Mouse (Mus musculus): ENCODE data around the gene Polr3c. TPM values are rescaled to one million over a fixed set of nuclear protein-coding genes. Genes with fewer than 3 reads are reported as not detected.

Polr3c gene
- total and polyA plus RNA-seq, 2 experiments from 2014 or later, result 15.6 to 28.4 TPM

GRCm38 (mm10) chr3:96680269-96680956, 47.0 kb downstream of the Polr3c start:
- no peak overlapping the region for H3K9ac ChIP-seq
- peaks cover 7% of the 10 kb centered on the region; the same call in 1 of the 2 replicates for H3K4me1 ChIP-seq (ENCODE audit: insufficient read depth)
- no peak for TF ChIP-seq CTCF (IDR thresholded peaks at IDR 0.05; ENCODE audit: low read depth)
- no peaks in the 10 kb centered on the region; the same call in 1 of the 2 replicates for H3K27me3 ChIP-seq (ENCODE audit: insufficient read depth, low read length)
- H3K36me3 ChIP-seq (ENCODE audit: insufficient read depth), result no peaks in the 10 kb centered on the region
- no peaks in the 10 kb centered on the region for H3K9me3 ChIP-seq (ENCODE audit: low read length)
- no peak overlapping the region for H3K27ac ChIP-seq (ENCODE audit: low read depth, low read length)
- ATAC-seq (peak; percentile 85), DNase-seq (peak; percentile 50)
- H3K4me2 ChIP-seq (ENCODE audit: low read depth), result no peak overlapping the region
- WGBS, result 15% methylated on average over 12 of the region's 12 CpGs
- no peak overlapping the region for H3K4me3 ChIP-seq (ENCODE audit: low read depth, low read length)

- no peak for TF ChIP-seq CTCF (IDR thresholded peaks at IDR 0.05; ENCODE audit: low read depth)
- Histone ChIP-seq H3K36me3 (ENCODE audit: insufficient read depth) (no peaks in the 10 kb centered on the region), H3K4me2 (ENCODE audit: low read depth) (no peak overlapping the region), H3K9ac (no peak overlapping the region), H3K27ac (ENCODE audit: low read depth, low read length) (no peak overlapping the region), H3K27me3 (ENCODE audit: insufficient read depth, low read length) (no peaks in the 10 kb centered on the region; the same call in 1 of the 2 replicates), H3K4me3 (ENCODE audit: low read depth, low read length) (no peak overlapping the region), H3K9me3 (ENCODE audit: low read length) (no peaks in the 10 kb centered on the region), H3K4me1 (ENCODE audit: insufficient read depth) (peaks cover 7% of the 10 kb centered on the region; the same call in 1 of the 2 replicates)
- WGBS, result 24% methylated on average over 5 of the region's 5 CpGs
- ATAC-seq, result no peak
- DNase-seq, result no peak
Measured at GRCm38 (mm10) chr3:96679159-96679674, 48.2 kb downstream of the Polr3c start.

- DNase-seq (no peak), ATAC-seq (no peak)
- Histone ChIP-seq H3K9ac (no peak overlapping the region), H3K9me3 (ENCODE audit: low read length) (no peaks in the 10 kb centered on the region), H3K4me2 (ENCODE audit: low read depth) (no peak overlapping the region), H3K27me3 (ENCODE audit: insufficient read depth, low read length) (no peaks in the 10 kb centered on the region), H3K4me3 (ENCODE audit: low read depth, low read length) (no peak overlapping the region), H3K27ac (ENCODE audit: low read depth, low read length) (no peak overlapping the region), H3K36me3 (ENCODE audit: insufficient read depth) (no peaks in the 10 kb centered on the region), H3K4me1 (ENCODE audit: insufficient read depth) (peaks cover 7% of the 10 kb centered on the region; the same call in 1 of the 2 replicates)
- WGBS, result 63% methylated on average over 7 of the region's 7 CpGs
- TF ChIP-seq CTCF (IDR thresholded peaks at IDR 0.05; ENCODE audit: low read depth), result no peak
Measured at GRCm38 (mm10) chr3:96678456-96678855, 49.0 kb downstream of the Polr3c start.

- H3K9ac ChIP-seq, result no peak overlapping the region
- DNase-seq, result no peak
- no peak for TF ChIP-seq CTCF (IDR thresholded peaks at IDR 0.05; ENCODE audit: low read depth)
- no peak for ATAC-seq
- peaks cover 7% of the 10 kb centered on the region; the same call in 1 of the 2 replicates for H3K4me1 ChIP-seq (ENCODE audit: insufficient read depth)
- H3K36me3 ChIP-seq (ENCODE audit: insufficient read depth), result no peaks in the 10 kb centered on the region
- H3K9me3 ChIP-seq (ENCODE audit: low read length), result no peaks in the 10 kb centered on the region
- no peak overlapping the region for H3K4me3 ChIP-seq (ENCODE audit: low read depth, low read length)
- H3K27me3 ChIP-seq (ENCODE audit: insufficient read depth, low read length), result no peaks in the 10 kb centered on the region
- no peak overlapping the region for H3K4me2 ChIP-seq (ENCODE audit: low read depth)
- H3K27ac ChIP-seq (ENCODE audit: low read depth, low read length), result no peak overlapping the region
- 25% methylated on average over 3 of the region's 3 CpGs for WGBS
Measured at GRCm38 (mm10) chr3:96675690-96676089, 51.7 kb downstream of the Polr3c start.

- 80% methylated on average over 3 of the region's 3 CpGs for WGBS
- Histone ChIP-seq H3K36me3 (ENCODE audit: insufficient read depth) (no peaks in the 10 kb centered on the region), H3K4me1 (ENCODE audit: insufficient read depth) (peaks cover 3% of the 10 kb centered on the region; the same call in 1 of the 2 replicates), H3K27me3 (ENCODE audit: insufficient read depth, low read length) (no peaks in the 10 kb centered on the region), H3K9me3 (ENCODE audit: low read length) (no peaks in the 10 kb centered on the region), H3K4me2 (ENCODE audit: low read depth) (no peak overlapping the region), H3K4me3 (ENCODE audit: low read depth, low read length) (no peak overlapping the region), H3K9ac (no peak overlapping the region), H3K27ac (ENCODE audit: low read depth, low read length) (no peak overlapping the region)
- DNase-seq, result no peak
- TF ChIP-seq CTCF (IDR thresholded peaks at IDR 0.05; ENCODE audit: low read depth), result no peak
- no peak for ATAC-seq
Measured at GRCm38 (mm10) chr3:96675171-96675570, 52.3 kb downstream of the Polr3c start.

GRCm38 (mm10) chr3:96674442-96674841, 53.0 kb downstream of the Polr3c start:
- DNase-seq (no peak), ATAC-seq (no peak)
- no peak overlapping the region for H3K4me2 ChIP-seq (ENCODE audit: low read depth)
- no peak overlapping the region for H3K27ac ChIP-seq (ENCODE audit: low read depth, low read length)
- H3K9ac ChIP-seq, result no peak overlapping the region
- no peaks in the 10 kb centered on the region for H3K36me3 ChIP-seq (ENCODE audit: insufficient read depth)
- no peak for TF ChIP-seq CTCF (IDR thresholded peaks at IDR 0.05; ENCODE audit: low read depth)
- H3K9me3 ChIP-seq (ENCODE audit: low read length), result no peaks in the 10 kb centered on the region
- 83% methylated on average over 8 of the region's 8 CpGs for whole genome bisulfite sequencing
- no peaks in the 10 kb centered on the region for H3K27me3 ChIP-seq (ENCODE audit: insufficient read depth, low read length)
- no peak overlapping the region for H3K4me3 ChIP-seq (ENCODE audit: low read depth, low read length)
- no peaks in the 10 kb centered on the region for H3K4me1 ChIP-seq (ENCODE audit: insufficient read depth)

GRCm38 (mm10) chr3:96673514-96673913, 53.9 kb downstream of the Polr3c start:
- no peak for DNase-seq
- no peak for ATAC-seq
- 64% methylated on average over 4 of the region's 4 CpGs for WGBS
- TF ChIP-seq CTCF (IDR thresholded peaks at IDR 0.05; ENCODE audit: low read depth), result no peak
- Histone ChIP-seq H3K9ac (no peak overlapping the region), H3K27me3 (ENCODE audit: insufficient read depth, low read length) (no peaks in the 10 kb centered on the region), H3K4me1 (ENCODE audit: insufficient read depth) (no peaks in the 10 kb centered on the region), H3K4me2 (ENCODE audit: low read depth) (no peak overlapping the region), H3K27ac (ENCODE audit: low read depth, low read length) (no peak overlapping the region), H3K9me3 (ENCODE audit: low read length) (no peaks in the 10 kb centered on the region), H3K36me3 (ENCODE audit: insufficient read depth) (no peaks in the 10 kb centered on the region), H3K4me3 (ENCODE audit: low read depth, low read length) (no peak overlapping the region)
